Mouse (Mus musculus) lung, postnatal 10 days (tissue): Measurements from ENCODE around the gene Nrxn2.

Experiments
- DNase-seq: peaks from one replicate; pipeline ENCODE4 v3.0.0; 2021

Gene Nrxn2

GRCm38 (mm10) chr19:6544712-6545111 lies 126.2 kb downstream of the Nrxn2 start:
- DNase-seq = no peak

GRCm38 (mm10) chr19:6545481-6545880 lies 127.0 kb downstream of the Nrxn2 start:
- DNase-seq = no peak

- peak; percentile 36 for DNase-seq
Observed at GRCm38 (mm10) chr19:6546096-6546495, 127.6 kb downstream of the Nrxn2 start.

GRCm38 (mm10) chr19:6547801-6548200 lies 129.3 kb downstream of the Nrxn2 start:
- DNase-seq = no peak

GRCm38 (mm10) chr19:6548431-6549410 lies 130.2 kb downstream of the Nrxn2 start:
- DNase-seq = peak; percentile 52

- no peak for DNase-seq
Observed at GRCm38 (mm10) chr19:6549566-6549965, 131.0 kb downstream of the Nrxn2 start.

- DNase-seq = no peak
Observed at GRCm38 (mm10) chr19:6551215-6551614, 132.7 kb downstream of the Nrxn2 start.

- peak; percentile 59 for DNase-seq
Observed at GRCm38 (mm10) chr19:6552302-6553028, 133.9 kb downstream of the Nrxn2 start.

- DNase-seq = no peak
Observed at GRCm38 (mm10) chr19:6553174-6553573, 134.6 kb downstream of the Nrxn2 start.

- peak; percentile 62 for DNase-seq
Observed at GRCm38 (mm10) chr19:6553819-6554582, 135.5 kb downstream of the Nrxn2 start.

GRCm38 (mm10) chr19:6559576-6559975 lies 141.0 kb downstream of the Nrxn2 start:
- DNase-seq = no peak

- no peak for DNase-seq
Observed at GRCm38 (mm10) chr19:6560246-6560815, 141.8 kb downstream of the Nrxn2 start.

- no peak for DNase-seq
Observed at GRCm38 (mm10) chr19:6565136-6565535, 146.6 kb downstream of the Nrxn2 start.

- no peak for DNase-seq
Observed at GRCm38 (mm10) chr19:6566450-6566849, 147.9 kb downstream of the Nrxn2 start.

GRCm38 (mm10) chr19:6569021-6569420 lies 150.5 kb downstream of the Nrxn2 start:
- no peak for DNase-seq

GRCm38 (mm10) chr19:6569561-6569960 lies 151.0 kb downstream of the Nrxn2 start:
- DNase-seq = no peak

GRCm38 (mm10) chr19:6571476-6571875 lies 152.9 kb downstream of the Nrxn2 start:
- DNase-seq = no peak

GRCm38 (mm10) chr19:6572001-6572400 lies 153.5 kb downstream of the Nrxn2 start:
- DNase-seq = no peak
